Mouse (Mus musculus) bone marrow, adult 2 months (tissue): Measurements from ENCODE around the gene Gpr89. TPM values are rescaled to one million over a fixed set of nuclear protein-coding genes. Genes with fewer than 3 reads are reported as not detected.

ENCODE experiments used
- H3K27ac ChIP-seq: fragments of 200-500 bp; 2 replicates; pipeline ENCODE4 v1.5.1; 2012; ENCODE audit warnings: low read depth, mild to moderate bottlenecking, control low read depth, inconsistent platforms, low read length; ENCODE audit not compliant: control insufficient read depth, poor library complexity, insufficient read depth
- H3K4me1 ChIP-seq: fragments of 200-500 bp; 2 replicates; pipeline ENCODE4 v1.6.1; 2011; ENCODE audit warnings: low read length; ENCODE audit not compliant: control insufficient read depth, insufficient read depth
- H3K4me3 ChIP-seq: fragments of 200-500 bp; replicated peaks from 2 replicates; pipeline ENCODE3; 2011; ENCODE audit warnings: mild to moderate bottlenecking, low read depth, low read length, control low read depth; ENCODE audit not compliant: control insufficient read depth
- CTCF ChIP-seq: fragments of 200-500 bp; IDR thresholded peaks from 2 replicates; pipeline ENCODE4 v1.5.1; 2011; ENCODE audit warnings: low read length, control low read depth; ENCODE audit not compliant: control insufficient read depth, insufficient read depth
- POLR2A ChIP-seq: fragments of 200-500 bp; IDR thresholded peaks from 2 replicates; pipeline ENCODE4 v1.6.1; 2011; ENCODE audit warnings: low read depth, mild to moderate bottlenecking, control low read depth, low read length, borderline replicate concordance; ENCODE audit not compliant: control insufficient read depth
- WGBS: fragments of 180-500 bp; shearing (Covaris S2); methylation state at CpG from one replicate; pipeline ENCODE4 v1.1.7; 2018; 5-methylcytosine and 5-hydroxymethylcytosine counted together
- polyA plus RNA-seq: library from polyadenylated mRNA; stranded (reverse); fragments of >200 nt; gene quantifications from 2 replicates; pipeline ENCODE4 v1.2.4, GENCODE M21; 2011; ENCODE audit warnings: low replicate concordance; ENCODE audit not compliant: missing spikeins, insufficient read depth, insufficient read length

Gpr89 gene
- polyA plus RNA-seq, 1 experiment, result 8.8 TPM

DNA sequence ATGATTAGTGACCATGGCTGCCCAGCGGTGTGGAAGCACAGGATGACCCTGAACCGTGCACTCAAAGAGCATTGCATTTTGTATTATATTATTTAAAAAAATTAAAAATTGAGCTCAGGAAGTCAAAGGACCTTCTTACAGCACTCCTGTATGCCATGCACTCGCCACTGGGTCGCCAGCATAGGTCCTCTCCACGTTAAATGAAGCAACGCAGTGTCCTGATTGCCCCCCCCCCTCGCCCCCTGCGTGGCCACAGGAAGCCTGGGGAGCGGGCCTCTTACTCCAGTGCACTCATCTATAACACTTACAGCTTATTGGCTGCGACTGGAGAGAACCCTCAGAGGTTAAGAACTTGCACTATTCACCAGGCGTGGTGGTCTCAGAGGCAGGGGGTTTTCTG lies 79.9 kb downstream of the Gpr89 start:
- 46% methylated on average over 11 of the region's 11 CpGs for WGBS
- Histone ChIP-seq H3K4me1 (no peaks in the 10 kb centered on the region), H3K27ac (no peak overlapping the region), H3K4me3 (no peak overlapping the region)
- TF ChIP-seq POLR2A, result no peak
- no peak for TF ChIP-seq CTCF

DNA sequence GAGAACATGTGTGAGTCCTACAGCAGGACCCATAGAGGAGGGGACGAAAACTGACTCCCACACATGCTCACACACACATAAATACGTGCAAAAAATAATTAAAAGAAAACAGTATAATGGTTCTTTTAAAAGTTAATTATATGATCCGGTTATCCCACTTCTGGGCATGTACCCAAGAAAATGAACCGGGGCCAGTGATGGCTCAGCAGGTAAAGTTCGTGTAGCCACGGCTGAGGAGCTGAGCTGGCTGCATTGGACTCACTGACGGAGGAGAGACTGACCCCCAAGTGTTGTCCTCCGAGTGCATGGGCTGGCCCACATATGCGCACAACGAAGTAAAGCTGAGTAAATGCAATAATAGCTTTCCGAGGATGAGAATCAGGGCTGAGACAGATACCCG lies 80.5 kb downstream of the Gpr89 start:
- TF ChIP-seq CTCF, result peak; percentile 2; the same call in 1 of the 2 replicates
- no peak for TF ChIP-seq POLR2A
- no peak overlapping the region for H3K4me3 ChIP-seq
- WGBS, result 84% methylated on average over 12 of the region's 12 CpGs
- no peak overlapping the region for H3K27ac ChIP-seq
- H3K4me1 ChIP-seq, result no peaks in the 10 kb centered on the region; the same call in 1 of the 2 replicates

DNA sequence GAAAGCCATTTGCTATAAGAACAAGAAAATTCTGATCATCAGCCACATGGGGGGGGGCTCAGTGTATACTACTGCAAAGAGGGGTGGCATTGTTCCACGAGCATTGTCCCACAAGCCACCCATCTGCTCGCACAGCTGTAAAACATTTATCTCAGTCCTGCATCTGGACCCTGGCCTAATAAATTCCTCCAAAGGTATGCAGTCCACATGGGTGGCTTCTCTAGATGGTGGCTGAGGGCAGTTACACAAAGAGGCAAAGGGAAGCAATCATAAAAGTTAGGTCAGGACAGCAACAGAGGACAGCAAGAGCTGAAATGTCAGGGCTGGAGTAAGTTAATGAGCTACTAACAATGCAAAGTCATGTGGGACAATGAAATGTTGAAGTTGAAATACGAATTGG lies 81.4 kb downstream of the Gpr89 start:
- TF ChIP-seq CTCF, result no peak
- no peak for TF ChIP-seq POLR2A
- WGBS, result 58% methylated on average over 3 of the region's 3 CpGs

DNA sequence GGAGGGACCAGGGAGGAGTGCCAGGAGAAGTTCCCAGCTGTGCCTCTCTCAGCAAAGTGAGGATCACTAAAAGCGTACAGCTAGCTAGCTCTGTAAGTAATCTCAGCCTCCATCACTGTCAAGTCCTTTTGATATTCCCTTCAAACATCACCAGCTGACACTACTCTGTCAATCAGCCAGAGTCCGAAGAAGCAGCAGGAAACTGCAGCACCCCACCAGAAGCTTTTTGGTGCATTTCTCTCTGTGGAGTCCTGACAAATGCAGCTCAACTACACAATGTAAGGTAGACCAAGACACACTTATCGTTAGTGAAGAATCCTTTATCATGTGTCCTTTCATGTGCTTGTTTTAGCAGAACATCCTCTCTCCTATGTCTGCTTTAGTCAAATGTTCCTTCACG lies 83.6 kb downstream of the Gpr89 start:
- TF ChIP-seq POLR2A (no peak), CTCF (no peak)
- WGBS, result 76% methylated on average over 4 of the region's 4 CpGs
- no peaks in the 10 kb centered on the region; the same call in 1 of the 2 replicates for H3K4me1 ChIP-seq
- H3K4me3 ChIP-seq, result no peak overlapping the region
- no peak overlapping the region for H3K27ac ChIP-seq

More for the DNA sequence above, 81.4 kb downstream of the Gpr89 start:
- no peak overlapping the region for H3K27ac ChIP-seq
- H3K4me3 ChIP-seq, result no peak overlapping the region
- H3K4me1 ChIP-seq, result no peaks in the 10 kb centered on the region; the same call in 1 of the 2 replicates

DNA sequence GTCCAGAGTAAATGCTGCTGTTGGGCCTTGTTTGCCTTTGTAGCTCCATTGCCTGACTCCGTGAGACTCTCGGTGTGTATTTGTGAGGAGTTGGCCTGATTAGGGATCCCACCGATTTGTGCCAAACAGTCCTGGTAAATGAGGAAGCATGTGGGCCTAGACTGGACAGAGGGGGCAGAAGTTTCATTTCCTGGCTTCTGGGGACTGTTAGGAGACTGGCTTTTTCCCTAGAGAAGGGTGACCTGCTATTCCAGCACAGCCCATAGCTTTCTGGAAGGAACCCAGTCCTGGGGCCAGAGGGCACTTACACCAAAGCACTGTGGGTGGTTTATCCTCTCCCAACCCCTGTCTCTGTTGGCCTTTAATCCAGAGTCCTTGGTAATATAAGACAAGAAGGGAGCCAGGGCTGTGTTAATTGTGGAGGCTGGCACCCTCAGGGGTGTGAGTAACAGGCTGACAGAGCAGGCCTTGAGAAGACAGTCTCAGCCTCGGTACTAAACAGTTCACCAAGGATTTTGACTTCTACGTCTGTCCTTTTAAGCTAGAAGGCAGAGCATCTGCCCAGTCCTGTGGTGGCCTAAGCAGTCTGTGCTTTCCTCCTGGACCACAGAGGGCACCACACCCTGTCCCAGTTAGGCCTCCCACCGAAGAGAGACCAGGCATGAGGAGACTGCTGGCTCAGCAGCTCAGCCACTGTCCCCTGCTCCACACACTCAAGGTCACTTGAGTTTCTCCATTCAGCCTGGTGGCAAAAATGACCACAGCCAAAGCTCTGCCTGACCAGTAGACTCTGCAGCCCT lies 84.8 kb downstream of the Gpr89 start:
- TF ChIP-seq CTCF, result no peak
- no peak for TF ChIP-seq POLR2A
- 77% methylated on average over 6 of the region's 6 CpGs for WGBS
- no peaks in the 10 kb centered on the region; the same call in 1 of the 2 replicates for H3K4me1 ChIP-seq
- H3K4me3 ChIP-seq, result no peak overlapping the region
- no peak overlapping the region for H3K27ac ChIP-seq

Other genes starting within 250 kb of the Gpr89 start
- gene Ankrd35, start 235.2 kb downstream of the Gpr89 start, polyA plus RNA-seq, result 5.4 and 15.5 TPM in 2 replicates
- 22.0 and 34.9 TPM in 2 replicates for gene Pias3, start 209.0 kb downstream of the Gpr89 start, polyA plus RNA-seq
- gene Nudt17, start 196.8 kb downstream of the Gpr89 start, polyA plus RNA-seq, result 1.4 TPM in 1 of 2 replicates, not detected in the other
- 19.6 and 26.5 TPM in 2 replicates for gene Polr3c, start 177.7 kb downstream of the Gpr89 start, polyA plus RNA-seq
- gene Rnf115, start 177.7 kb downstream of the Gpr89 start, polyA plus RNA-seq, result 12.2 and 17.2 TPM in 2 replicates
- 8.2 and 8.6 TPM in 2 replicates for gene Pdzk1, start 76.1 kb downstream of the Gpr89 start, polyA plus RNA-seq
- gene Cd160, start 76.0 kb downstream of the Gpr89 start, polyA plus RNA-seq, result 0.88 TPM in 1 of 2 replicates, not detected in the other
- 0.59 and 1.6 TPM in 2 replicates for gene Gja5, start 653 bp downstream of the Gpr89 start, polyA plus RNA-seq
- not detected in 2 replicates for gene Gja8, start 20.7 kb upstream of the Gpr89 start, polyA plus RNA-seq